Mouse (Mus musculus) spleen, adult 2 months (tissue): ENCODE data around the gene Tiam1.

ENCODE experiments used
- CTCF ChIP-seq: fragments of 200-500 bp; IDR thresholded peaks from 2 replicates; pipeline ENCODE4 v1.5.1; 2011; ENCODE audit warnings: mild to moderate bottlenecking, inconsistent platforms; ENCODE audit not compliant: insufficient read depth, insufficient read length, insufficient replicate concordance; ENCODE audit errors: extremely low read depth
- POLR2A ChIP-seq: fragments of 200-500 bp; IDR thresholded peaks from 2 replicates; pipeline ENCODE4 v1.6.1; 2011; ENCODE audit warnings: low read depth, low read length, inconsistent platforms

DNA sequence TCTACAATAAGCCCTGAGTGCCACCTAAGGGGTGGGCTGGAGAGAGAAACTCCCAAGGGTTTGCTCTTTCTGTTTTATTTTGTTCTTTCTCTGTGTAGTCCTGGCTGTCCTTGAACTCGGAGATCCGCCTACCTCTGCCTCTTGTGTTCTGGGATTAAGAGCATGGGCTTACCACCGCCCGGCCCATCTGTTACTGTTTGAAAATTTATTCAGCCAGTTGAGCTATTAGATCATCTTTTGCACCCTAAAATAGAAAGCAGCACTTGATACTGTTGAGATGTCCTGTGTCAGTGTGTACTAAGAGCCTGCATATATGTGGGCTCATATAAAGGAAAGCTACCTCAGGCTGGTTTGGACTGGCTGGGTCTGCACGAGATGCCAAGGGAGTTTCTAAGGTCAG, 303.7 kb downstream of the Tiam1 start:
- TF ChIP-seq CTCF (no peak), POLR2A (no peak)
